Mouse (Mus musculus): ENCODE data around the gene Sugp2. TPM values are rescaled to one million over a fixed set of nuclear protein-coding genes. Genes with fewer than 3 reads are reported as not detected.

The Sugp2 gene
- polyA plus RNA-seq, 1 experiment from 2014 or later = 104 TPM

DNA sequence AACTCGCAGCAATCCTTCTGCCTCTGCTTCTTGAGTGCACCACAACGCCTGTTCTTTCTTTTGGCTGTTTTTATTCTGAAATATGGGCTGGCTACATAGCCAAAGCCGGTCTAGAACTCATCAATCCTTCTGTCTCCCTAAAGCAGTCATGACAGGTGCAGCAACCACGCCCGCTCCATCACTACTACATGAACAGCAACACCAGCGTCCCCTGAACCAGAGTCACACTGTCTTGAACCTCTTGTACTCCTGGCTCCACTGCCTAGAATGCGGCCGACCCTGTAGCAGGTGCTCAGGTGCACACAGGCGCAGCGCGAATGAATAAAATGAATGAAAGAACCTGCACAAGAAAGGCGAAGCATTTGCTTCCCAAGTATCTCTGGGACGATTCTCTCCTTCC lies 420 bp upstream of the Sugp2 start:
- Histone ChIP-seq H3K9ac (replicated peaks; ENCODE audit: low read depth, low read length) (peak overlapping the region; percentile 93), H3K4me1 (replicated peaks; ENCODE audit: control insufficient read depth, insufficient read depth, low read length) (peaks cover 22% of the 10 kb centered on the region), H3K27ac (ENCODE audit: low read length) (peak overlapping the region; percentile 94), H3K4me2 (ENCODE audit: low read length) (peak overlapping the region; percentile 65), H3K4me3 (replicated peaks; ENCODE audit: low read length) (peak overlapping the region; percentile 87), H3K27me3 (replicated peaks; ENCODE audit: control insufficient read depth, insufficient read depth, low read length) (no peaks in the 10 kb centered on the region), H3K9me3 (ENCODE audit: control insufficient read depth, low read length) (no peaks in the 10 kb centered on the region), H3K36me3 (ENCODE audit: control insufficient read depth, insufficient read depth) (peaks cover 26% of the 10 kb centered on the region)
- 7% methylated on average over 13 of the region's 13 CpGs for WGBS
- ATAC-seq = peak; percentile 16

DNA sequence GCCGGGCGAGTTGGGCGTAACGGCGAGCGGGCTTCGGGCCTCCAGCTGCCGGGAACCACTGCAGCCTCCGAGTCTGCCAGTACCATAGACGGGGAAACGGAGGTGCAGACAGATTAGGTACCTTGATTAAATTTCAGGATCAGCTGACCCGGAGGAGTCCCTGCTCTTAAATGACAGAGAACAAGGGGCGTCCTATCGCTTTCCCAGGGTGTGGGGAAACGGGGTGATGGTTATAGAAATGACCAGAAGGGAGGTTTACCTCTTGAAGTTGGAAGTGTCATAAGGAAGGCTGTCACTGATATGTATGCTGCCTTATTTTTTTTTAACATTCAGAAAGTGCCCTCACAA lies 729 bp downstream of the Sugp2 start:
- peaks cover 22% of the 10 kb centered on the region for H3K4me1 ChIP-seq (replicated peaks; ENCODE audit: control insufficient read depth, insufficient read depth, low read length)
- ATAC-seq = no peak
- H3K9ac ChIP-seq (replicated peaks; ENCODE audit: low read depth, low read length) = peak overlapping the region; percentile 93
- peak overlapping the region; percentile 87 for H3K4me3 ChIP-seq (replicated peaks; ENCODE audit: low read length)
- H3K4me2 ChIP-seq (ENCODE audit: low read length) = peak overlapping the region; percentile 75
- H3K27me3 ChIP-seq (replicated peaks; ENCODE audit: control insufficient read depth, insufficient read depth, low read length) = no peaks in the 10 kb centered on the region
- H3K9me3 ChIP-seq (ENCODE audit: control insufficient read depth, low read length) = no peaks in the 10 kb centered on the region
- H3K27ac ChIP-seq (ENCODE audit: low read length) = peak overlapping the region; percentile 94
- under 1% methylated on average over 15 of the region's 15 CpGs for WGBS
- peaks cover 19% of the 10 kb centered on the region for H3K36me3 ChIP-seq (ENCODE audit: control insufficient read depth, insufficient read depth)

DNA sequence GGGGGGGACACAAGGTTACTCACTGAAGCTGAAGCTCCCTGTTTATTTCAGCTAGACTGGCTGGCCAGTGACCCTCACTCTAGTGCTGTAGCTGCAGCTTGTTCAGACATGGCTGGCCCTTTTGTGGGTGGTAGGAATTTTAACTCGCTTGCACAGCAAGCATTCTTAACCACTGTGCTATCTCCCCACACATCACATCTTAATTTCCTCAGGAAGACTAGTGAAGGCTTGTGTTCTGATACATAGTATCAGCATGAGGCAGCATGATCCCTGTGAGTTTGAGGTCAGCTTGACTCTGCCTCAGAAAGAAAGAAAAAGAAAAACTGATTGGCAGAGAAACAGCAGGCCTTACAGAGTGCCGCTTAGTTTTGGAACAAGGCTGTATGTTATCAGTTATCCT lies 3.8 kb downstream of the Sugp2 start:
- no peak for ATAC-seq
- no peak overlapping the region for H3K27ac ChIP-seq (ENCODE audit: low read length)
- peaks cover 20% of the 10 kb centered on the region for H3K4me1 ChIP-seq (replicated peaks; ENCODE audit: control insufficient read depth, insufficient read depth, low read length)
- no peak overlapping the region for H3K9ac ChIP-seq (replicated peaks; ENCODE audit: low read depth, low read length)
- H3K36me3 ChIP-seq (ENCODE audit: control insufficient read depth, insufficient read depth) = peaks cover 31% of the 10 kb centered on the region
- H3K4me3 ChIP-seq (replicated peaks; ENCODE audit: low read length) = no peak overlapping the region
- no peaks in the 10 kb centered on the region for H3K27me3 ChIP-seq (replicated peaks; ENCODE audit: control insufficient read depth, insufficient read depth, low read length)
- H3K9me3 ChIP-seq (ENCODE audit: control insufficient read depth, low read length) = no peaks in the 10 kb centered on the region
- H3K4me2 ChIP-seq (ENCODE audit: low read length) = no peak overlapping the region
- 92% methylated on average over 2 of the region's 2 CpGs for WGBS

DNA sequence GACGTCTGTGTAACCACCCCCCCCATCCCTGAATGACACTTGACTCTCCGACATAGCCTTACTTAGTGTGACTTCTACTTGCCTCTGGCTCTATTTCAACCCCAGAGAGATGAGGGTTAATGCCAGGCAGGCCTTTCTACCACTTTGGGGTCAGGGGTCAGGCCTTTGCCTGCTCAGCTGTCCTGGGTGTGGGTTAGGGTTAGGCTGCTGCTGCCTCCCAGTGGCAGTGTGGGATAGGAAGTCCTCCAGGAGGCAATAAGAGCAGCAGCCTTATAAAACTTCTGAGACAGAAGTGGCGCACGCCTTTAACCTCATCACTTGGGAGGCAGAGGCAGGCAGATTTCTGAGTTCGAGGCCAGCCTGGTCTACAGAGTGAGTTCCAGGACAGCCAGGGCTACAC lies 6.6 kb downstream of the Sugp2 start:
- Histone ChIP-seq H3K9me3 (ENCODE audit: control insufficient read depth, low read length) (no peaks in the 10 kb centered on the region), H3K27ac (ENCODE audit: low read length) (no peak overlapping the region), H3K4me1 (replicated peaks; ENCODE audit: control insufficient read depth, insufficient read depth, low read length) (peaks cover 15% of the 10 kb centered on the region), H3K36me3 (ENCODE audit: control insufficient read depth, insufficient read depth) (peaks cover 43% of the 10 kb centered on the region), H3K9ac (replicated peaks; ENCODE audit: low read depth, low read length) (no peak overlapping the region), H3K27me3 (replicated peaks; ENCODE audit: control insufficient read depth, insufficient read depth, low read length) (no peaks in the 10 kb centered on the region), H3K4me3 (replicated peaks; ENCODE audit: low read length) (no peak overlapping the region), H3K4me2 (ENCODE audit: low read length) (no peak overlapping the region)
- no peak for ATAC-seq
- WGBS = 94% methylated on average over 5 of the region's 5 CpGs

DNA sequence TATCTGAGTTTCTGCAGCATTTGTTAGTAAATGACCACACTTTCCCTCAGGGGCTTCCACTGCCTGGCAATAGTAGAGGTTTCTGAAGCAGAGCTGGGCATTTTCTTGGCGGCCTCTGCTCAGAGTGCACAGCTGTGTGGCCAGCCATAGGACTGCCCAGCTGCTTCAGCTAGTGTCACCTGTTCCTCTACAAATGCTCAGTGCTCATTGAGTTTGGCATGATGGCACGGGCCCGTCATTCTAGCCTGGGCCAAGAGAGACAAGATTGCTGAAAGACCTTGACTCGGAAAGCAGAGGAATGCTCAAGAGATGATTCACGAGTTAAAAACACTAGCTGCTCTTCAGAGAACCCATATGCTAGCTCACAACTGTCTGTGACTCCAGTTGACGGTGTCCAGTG lies 12.6 kb downstream of the Sugp2 start:
- WGBS = 90% methylated on average over 6 of the region's 6 CpGs
- Histone ChIP-seq H3K4me2 (ENCODE audit: low read length) (no peak overlapping the region), H3K36me3 (ENCODE audit: control insufficient read depth, insufficient read depth) (peaks cover 31% of the 10 kb centered on the region), H3K27me3 (replicated peaks; ENCODE audit: control insufficient read depth, insufficient read depth, low read length) (no peaks in the 10 kb centered on the region), H3K9ac (replicated peaks; ENCODE audit: low read depth, low read length) (no peak overlapping the region), H3K4me1 (replicated peaks; ENCODE audit: control insufficient read depth, insufficient read depth, low read length) (peaks cover 13% of the 10 kb centered on the region; the same call in 1 of the 2 replicates), H3K4me3 (replicated peaks; ENCODE audit: low read length) (no peak overlapping the region), H3K27ac (ENCODE audit: low read length) (no peak overlapping the region), H3K9me3 (ENCODE audit: control insufficient read depth, low read length) (no peaks in the 10 kb centered on the region)
- ATAC-seq = no peak

DNA sequence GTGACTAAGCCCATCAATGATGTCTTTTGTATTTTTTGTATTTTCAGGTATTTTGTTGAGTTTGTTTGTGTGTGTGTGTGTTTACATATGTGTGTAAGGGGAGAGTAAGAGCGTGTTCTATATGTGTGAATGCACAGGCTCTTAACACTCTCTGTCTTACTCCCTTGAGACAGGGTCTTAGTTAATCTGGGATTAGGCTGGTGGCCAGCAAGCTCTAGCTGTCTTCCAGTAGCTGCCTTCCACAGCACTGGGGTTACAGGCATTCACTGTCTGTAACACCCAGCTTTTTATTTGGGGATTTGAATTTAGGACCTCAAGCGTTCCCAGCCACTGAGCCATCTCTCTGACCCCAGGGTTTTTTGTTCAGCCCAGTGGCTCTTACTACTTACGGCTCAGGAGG lies 13.8 kb downstream of the Sugp2 start:
- Histone ChIP-seq H3K4me1 (replicated peaks; ENCODE audit: control insufficient read depth, insufficient read depth, low read length) (peaks cover 13% of the 10 kb centered on the region; the same call in 1 of the 2 replicates), H3K27ac (ENCODE audit: low read length) (no peak overlapping the region), H3K9ac (replicated peaks; ENCODE audit: low read depth, low read length) (no peak overlapping the region), H3K36me3 (ENCODE audit: control insufficient read depth, insufficient read depth) (peaks cover 39% of the 10 kb centered on the region), H3K9me3 (ENCODE audit: control insufficient read depth, low read length) (no peaks in the 10 kb centered on the region), H3K4me3 (replicated peaks; ENCODE audit: low read length) (no peak overlapping the region), H3K4me2 (ENCODE audit: low read length) (no peak overlapping the region), H3K27me3 (replicated peaks; ENCODE audit: control insufficient read depth, insufficient read depth, low read length) (no peaks in the 10 kb centered on the region)
- ATAC-seq = no peak
- WGBS = 87% methylated on average over 3 of the region's 3 CpGs

DNA sequence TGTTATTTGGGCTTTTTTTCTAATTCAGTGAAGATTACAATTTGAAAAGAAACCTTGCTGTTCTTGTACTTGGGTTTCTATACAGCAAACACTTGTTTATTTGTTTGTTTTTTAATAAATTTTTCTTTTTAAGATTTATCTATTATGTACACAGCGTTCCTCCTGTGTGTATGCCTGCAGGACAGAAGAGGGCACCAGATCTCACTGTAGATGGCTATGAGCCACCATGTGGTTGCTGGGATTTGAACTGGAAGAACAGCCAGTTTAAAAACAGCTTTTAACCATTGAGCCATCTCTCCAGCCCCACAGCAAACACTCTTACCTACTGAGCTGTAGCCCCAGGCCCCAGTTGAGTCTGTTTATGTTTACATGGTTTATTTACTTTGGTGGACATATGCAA lies 20.6 kb downstream of the Sugp2 start:
- WGBS = 75% methylated on average over 1 of the region's 1 CpGs
- Histone ChIP-seq H3K4me3 (replicated peaks; ENCODE audit: low read length) (no peak overlapping the region), H3K4me2 (ENCODE audit: low read length) (no peak overlapping the region), H3K27ac (ENCODE audit: low read length) (no peak overlapping the region), H3K9ac (replicated peaks; ENCODE audit: low read depth, low read length) (no peak overlapping the region), H3K36me3 (ENCODE audit: control insufficient read depth, insufficient read depth) (peaks cover 60% of the 10 kb centered on the region), H3K27me3 (replicated peaks; ENCODE audit: control insufficient read depth, insufficient read depth, low read length) (no peaks in the 10 kb centered on the region), H3K4me1 (replicated peaks; ENCODE audit: control insufficient read depth, insufficient read depth, low read length) (no peaks in the 10 kb centered on the region), H3K9me3 (ENCODE audit: control insufficient read depth, low read length) (no peaks in the 10 kb centered on the region)
- no peak for ATAC-seq

DNA sequence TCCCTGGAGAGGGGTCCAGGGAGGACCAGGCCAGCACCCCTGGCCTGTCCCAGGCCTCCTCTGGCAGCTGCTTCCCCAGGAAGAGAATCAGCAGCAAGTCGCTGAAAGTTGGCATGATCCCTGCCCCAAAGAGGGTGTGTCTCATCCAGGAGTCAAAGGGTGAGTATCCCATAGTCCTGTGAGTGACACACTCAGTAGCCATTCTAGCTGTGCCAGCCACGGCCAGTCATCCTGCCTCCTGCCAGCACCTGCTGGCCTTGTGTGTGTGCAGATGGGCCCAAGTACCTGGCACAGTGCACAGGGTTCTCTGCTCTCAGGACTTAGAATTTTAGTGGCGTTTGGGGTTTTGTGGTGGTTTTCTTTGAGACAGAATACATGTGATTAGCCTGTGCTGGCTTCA lies 23.4 kb downstream of the Sugp2 start:
- Histone ChIP-seq H3K27me3 (replicated peaks; ENCODE audit: control insufficient read depth, insufficient read depth, low read length) (no peaks in the 10 kb centered on the region), H3K4me3 (replicated peaks; ENCODE audit: low read length) (no peak overlapping the region), H3K9ac (replicated peaks; ENCODE audit: low read depth, low read length) (no peak overlapping the region), H3K36me3 (ENCODE audit: control insufficient read depth, insufficient read depth) (peaks cover 66% of the 10 kb centered on the region), H3K9me3 (ENCODE audit: control insufficient read depth, low read length) (no peaks in the 10 kb centered on the region), H3K4me1 (replicated peaks; ENCODE audit: control insufficient read depth, insufficient read depth, low read length) (no peaks in the 10 kb centered on the region), H3K4me2 (ENCODE audit: low read length) (no peak overlapping the region), H3K27ac (ENCODE audit: low read length) (no peak overlapping the region)
- WGBS = 85% methylated on average over 3 of the region's 3 CpGs
- no peak for ATAC-seq

DNA sequence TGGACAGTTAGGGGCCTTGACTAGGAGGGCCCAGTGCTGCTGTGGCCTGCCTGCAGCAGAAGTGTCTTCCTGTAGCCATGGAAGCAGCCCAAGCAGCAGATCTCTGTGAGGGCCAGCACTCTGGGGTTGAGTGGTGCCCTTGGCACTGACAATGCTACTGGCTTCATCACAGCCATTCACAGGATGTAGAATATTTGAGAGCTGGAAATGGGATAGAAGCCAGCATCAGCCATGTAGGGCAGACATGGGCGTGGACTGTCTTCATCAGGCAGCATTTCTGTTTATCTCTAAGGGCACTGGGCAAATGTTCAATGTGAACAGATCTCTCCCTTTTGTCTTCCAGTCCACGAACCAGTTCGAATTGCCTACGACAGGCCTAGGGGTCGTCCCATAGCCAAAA lies 24.6 kb downstream of the Sugp2 start:
- Histone ChIP-seq H3K27ac (ENCODE audit: low read length) (no peak overlapping the region), H3K4me3 (replicated peaks; ENCODE audit: low read length) (no peak overlapping the region), H3K9ac (replicated peaks; ENCODE audit: low read depth, low read length) (no peak overlapping the region), H3K4me2 (ENCODE audit: low read length) (no peak overlapping the region), H3K4me1 (replicated peaks; ENCODE audit: control insufficient read depth, insufficient read depth, low read length) (no peaks in the 10 kb centered on the region), H3K9me3 (ENCODE audit: control insufficient read depth, low read length) (no peaks in the 10 kb centered on the region), H3K36me3 (ENCODE audit: control insufficient read depth, insufficient read depth) (peaks cover 67% of the 10 kb centered on the region), H3K27me3 (replicated peaks; ENCODE audit: control insufficient read depth, insufficient read depth, low read length) (no peaks in the 10 kb centered on the region)
- WGBS = 96% methylated on average over 5 of the region's 5 CpGs
- no peak for ATAC-seq

DNA sequence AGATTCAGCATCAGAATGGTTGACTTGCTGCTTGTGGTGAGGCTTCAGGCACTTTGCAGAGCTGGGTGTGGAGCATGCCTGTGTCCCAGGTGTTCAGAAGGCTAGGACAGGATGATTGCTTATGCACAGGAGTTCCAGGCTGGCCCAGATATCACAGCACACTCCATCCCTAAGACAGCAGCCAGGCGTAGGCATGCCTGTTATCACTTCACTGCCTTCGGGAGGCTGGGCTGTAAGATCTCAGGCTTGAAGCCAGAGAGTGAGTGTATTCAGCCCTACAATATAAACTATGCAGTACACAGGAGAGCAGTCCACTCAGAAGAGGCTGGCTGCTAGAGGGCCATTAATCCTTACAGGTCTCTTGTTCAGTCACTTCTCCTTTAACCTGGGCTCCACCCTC lies 25.0 kb downstream of the Sugp2 start:
- WGBS = 93% methylated on average over 2 of the region's 2 CpGs

More for the DNA sequence above, 25.0 kb downstream of the Sugp2 start:
- Histone ChIP-seq H3K4me2 (ENCODE audit: low read length) (no peak overlapping the region), H3K4me3 (replicated peaks; ENCODE audit: low read length) (no peak overlapping the region), H3K27ac (ENCODE audit: low read length) (no peak overlapping the region), H3K36me3 (ENCODE audit: control insufficient read depth, insufficient read depth) (peaks cover 69% of the 10 kb centered on the region), H3K9ac (replicated peaks; ENCODE audit: low read depth, low read length) (no peak overlapping the region), H3K4me1 (replicated peaks; ENCODE audit: control insufficient read depth, insufficient read depth, low read length) (no peaks in the 10 kb centered on the region), H3K27me3 (replicated peaks; ENCODE audit: control insufficient read depth, insufficient read depth, low read length) (no peaks in the 10 kb centered on the region), H3K9me3 (ENCODE audit: control insufficient read depth, low read length) (no peaks in the 10 kb centered on the region)
- ATAC-seq = no peak
